20 mouse cellular contexts compared by ENCODE assay signal in genomic region chr15:84793649-84794048, GRCm38 (mm10).
"Had no signal": no experiment of that assay in that cellular context is flagged by ENCODE, and none has a peak within 500 bp of the region (broad histone marks: within the 10 kb centered on the region; RNA-seq: fewer than 3 reads in every experiment).

No protein-coding gene starts in this region.

- H3K4me1 ChIP-seq: liver, embryonic 13.5 days; megakaryocyte, embryonic 14.5 days; neural tube, embryonic 12.5 days; neural tube, embryonic 15.5 days had no signal

- H3K9ac ChIP-seq: liver, embryonic 13.5 days; neural tube, embryonic 12.5 days; neural tube, embryonic 15.5 days had no signal

- ATAC-seq: lung, postnatal 0 days had no signal

- DNase-seq: kidney, adult 2 months; kidney, postnatal 10 days; kidney, postnatal 4 days; layer of hippocampus, adult 9-11 months; liver, embryonic 13.5 days; lung, adult 2 months; lung, postnatal 36 days; midbrain, embryonic 14.5 days; right cerebral cortex, adult 18-20 months; right cerebral cortex, postnatal 14 days; right cerebral cortex, postnatal 4 days; thymus, adult 2 months; thymus, postnatal 14 days had no signal

- H3K4me3 ChIP-seq: left cerebral cortex, adult 2 months; liver, embryonic 13.5 days; megakaryocyte, embryonic 14.5 days; neural tube, embryonic 12.5 days; neural tube, embryonic 15.5 days had no signal

- H3K27ac ChIP-seq: left cerebral cortex, adult 2 months; liver, embryonic 13.5 days; neural tube, embryonic 12.5 days; neural tube, embryonic 15.5 days; stomach, postnatal 0 days had no signal

- H3K9me3 ChIP-seq: liver, embryonic 13.5 days; neural tube, embryonic 12.5 days; neural tube, embryonic 15.5 days had no signal

- H3K4me2 ChIP-seq: liver, embryonic 13.5 days; midbrain, embryonic 11.5 days; neural tube, embryonic 12.5 days; neural tube, embryonic 15.5 days had no signal

- H3K27me3 ChIP-seq: liver, embryonic 13.5 days; neural tube, embryonic 12.5 days; neural tube, embryonic 15.5 days had no signal
